Mouse (Mus musculus): Measurements from ENCODE around the gene Crabp1.

Crabp1 gene

DNA sequence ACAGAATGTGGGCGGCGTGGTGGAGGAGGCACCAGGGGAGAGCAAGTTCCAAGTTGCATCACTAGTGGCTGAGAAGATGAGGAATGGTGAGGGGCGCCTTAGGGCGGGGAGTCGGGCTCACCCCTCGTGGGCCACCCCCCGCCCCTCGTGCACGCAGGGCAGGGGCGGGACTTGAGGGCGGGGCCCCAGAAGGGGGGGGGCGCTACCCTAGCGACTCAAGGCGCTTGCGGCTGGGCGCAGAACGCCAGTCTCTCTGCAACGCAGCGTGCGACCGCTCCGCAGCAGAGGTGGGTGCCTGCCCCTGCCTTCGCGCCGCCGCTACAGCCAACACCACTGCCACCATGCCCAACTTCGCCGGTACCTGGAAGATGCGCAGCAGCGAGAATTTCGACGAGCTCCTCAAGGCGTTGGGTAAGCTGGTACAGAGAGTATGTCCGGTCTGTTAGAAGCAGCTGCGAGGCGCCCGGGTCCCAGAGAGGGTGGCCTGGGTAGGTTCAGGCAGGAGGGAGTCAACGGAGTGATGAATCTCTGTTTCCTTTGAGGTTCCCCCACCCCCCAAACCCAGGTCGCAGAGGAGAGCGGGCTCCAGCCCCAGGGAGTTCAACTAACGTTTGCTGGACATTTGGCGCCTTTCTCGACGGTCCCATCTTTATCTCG lies at the start of gene Crabp1:
Gene Crabp1, plus strand, starts transcription at position 188 of the 657 bp plus-strand sequence.
- peak; percentile 74 for DNase-seq

- DNase-seq = no peak
Measured at GRCm38 (mm10) chr9:54715776-54716175, 48.8 kb upstream of the Crabp1 start.

- DNase-seq = no peak
Measured at GRCm38 (mm10) chr9:54717527-54717926, 47.0 kb upstream of the Crabp1 start.

DNA sequence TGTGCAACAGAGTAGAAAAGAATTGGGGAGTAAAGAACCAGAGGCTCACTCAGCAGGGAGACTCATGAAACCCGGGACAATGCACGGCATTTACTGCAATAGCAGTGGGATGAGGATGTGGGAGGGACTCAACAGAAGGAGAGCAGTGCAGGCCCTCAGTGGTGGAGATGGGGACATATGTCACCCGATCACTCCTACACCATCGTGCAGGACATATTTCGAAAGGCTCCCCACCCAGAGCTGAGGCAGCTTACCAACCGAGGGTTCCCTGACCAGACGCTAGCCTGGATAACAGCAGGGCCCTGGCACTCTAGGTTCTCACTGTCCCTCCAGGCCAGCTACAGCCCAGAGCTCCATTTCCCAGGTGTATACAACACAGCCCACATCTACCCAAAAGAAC lies 42.4 kb upstream of the Crabp1 start:
- no peak for DNase-seq

DNA sequence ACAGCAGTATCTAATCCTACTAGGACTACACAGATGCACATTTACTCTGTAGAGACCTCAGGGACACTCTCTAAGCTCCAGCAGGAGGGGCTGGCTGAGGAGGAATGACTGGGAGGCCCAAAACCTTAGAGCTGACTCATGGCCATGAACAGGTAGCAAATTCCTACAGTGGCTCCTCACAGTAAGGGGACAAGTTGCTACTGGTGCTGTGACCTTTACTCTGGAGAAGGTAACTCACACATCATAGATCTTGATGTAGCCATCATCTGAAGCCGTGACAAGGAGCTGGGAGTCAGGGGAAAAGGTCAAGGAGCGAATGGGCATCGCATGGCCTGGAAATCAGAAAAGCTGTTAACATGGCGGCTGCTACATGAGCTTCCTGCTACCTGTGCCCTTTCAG lies 42.0 kb upstream of the Crabp1 start:
- no peak for DNase-seq

GRCm38 (mm10) chr9:54726315-54726714 lies 38.2 kb upstream of the Crabp1 start:
- DNase-seq = no peak

DNA sequence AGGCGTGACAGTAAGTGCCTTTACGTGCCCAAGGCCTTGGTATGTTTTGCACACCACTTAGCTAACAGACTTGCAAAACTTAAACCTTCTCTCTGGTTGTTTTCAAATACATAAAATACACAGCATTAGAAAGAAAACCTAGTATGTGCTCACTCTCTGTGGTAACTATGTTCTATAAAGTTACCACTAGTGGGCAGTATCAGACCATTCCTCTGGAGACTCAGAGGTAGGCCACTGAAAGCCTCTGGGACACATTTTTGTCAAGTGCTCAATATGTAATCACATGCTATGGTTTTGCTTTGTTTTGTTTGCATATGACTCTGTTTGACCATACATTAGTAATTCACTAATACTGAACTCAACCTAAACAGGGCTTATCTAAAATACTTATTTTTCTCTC lies 32.4 kb upstream of the Crabp1 start:
- peak; percentile 72 for DNase-seq

- peak; percentile 97 for DNase-seq
Measured at GRCm38 (mm10) chr9:54733921-54734638, 30.5 kb upstream of the Crabp1 start, which contains the start of gene Wdr61. Gene Wdr61, minus strand, starts transcription at chr9:54734519.

DNA sequence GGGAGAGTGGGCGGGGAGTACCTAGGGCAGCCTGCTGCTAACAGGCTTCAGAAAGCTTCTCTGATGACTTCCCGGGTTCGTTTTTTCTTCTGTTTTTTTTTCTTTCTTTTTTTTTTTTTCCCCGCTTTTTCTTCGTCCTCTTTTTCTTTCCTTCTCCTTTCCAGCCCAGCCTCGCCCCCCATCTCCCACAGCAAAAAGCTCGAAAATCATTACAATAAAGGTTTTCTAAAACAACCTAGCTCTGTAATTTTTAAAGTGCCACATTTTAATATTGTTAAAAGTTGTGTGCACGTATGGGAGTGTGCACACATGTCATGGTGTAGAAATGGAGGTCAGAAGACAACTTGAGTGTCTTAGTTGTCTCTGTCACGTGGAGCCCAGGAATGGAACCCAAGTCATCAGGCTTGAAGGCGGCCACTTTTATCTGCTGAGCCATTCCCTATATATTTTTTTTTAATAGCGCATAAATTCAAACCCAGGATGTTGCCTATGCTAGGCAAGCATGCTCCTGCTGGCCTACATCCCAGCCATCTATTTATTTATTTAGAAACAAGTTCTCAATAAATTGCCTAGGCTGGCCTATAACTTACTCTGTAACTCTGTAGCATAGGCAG lies 29.8 kb upstream of the Crabp1 start:
- no peak for DNase-seq

DNA sequence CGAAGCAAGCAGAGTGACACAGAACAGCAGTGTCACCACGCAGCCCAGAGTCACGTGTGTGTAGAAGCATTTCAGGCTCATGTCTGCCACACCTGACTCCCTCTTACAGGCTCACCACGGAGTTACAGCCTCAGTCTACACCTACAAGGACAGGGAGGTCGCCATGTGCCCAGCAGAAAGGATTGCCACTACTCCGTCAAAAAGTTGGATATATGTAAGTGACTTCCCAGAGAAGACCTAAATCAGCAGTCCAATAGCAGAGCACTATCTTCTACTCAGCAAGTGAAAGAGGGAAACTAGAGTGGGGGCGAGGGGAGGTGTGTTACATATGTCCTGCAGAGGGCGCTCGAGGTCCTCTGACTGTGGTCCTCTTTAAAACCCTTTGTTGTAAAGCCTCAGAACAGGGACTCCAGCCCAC lies 28.3 kb upstream of the Crabp1 start:
- peak; percentile 88 for DNase-seq

- peak; percentile 76 for DNase-seq
Measured at GRCm38 (mm10) chr9:54738376-54738775, 26.2 kb upstream of the Crabp1 start.

DNA sequence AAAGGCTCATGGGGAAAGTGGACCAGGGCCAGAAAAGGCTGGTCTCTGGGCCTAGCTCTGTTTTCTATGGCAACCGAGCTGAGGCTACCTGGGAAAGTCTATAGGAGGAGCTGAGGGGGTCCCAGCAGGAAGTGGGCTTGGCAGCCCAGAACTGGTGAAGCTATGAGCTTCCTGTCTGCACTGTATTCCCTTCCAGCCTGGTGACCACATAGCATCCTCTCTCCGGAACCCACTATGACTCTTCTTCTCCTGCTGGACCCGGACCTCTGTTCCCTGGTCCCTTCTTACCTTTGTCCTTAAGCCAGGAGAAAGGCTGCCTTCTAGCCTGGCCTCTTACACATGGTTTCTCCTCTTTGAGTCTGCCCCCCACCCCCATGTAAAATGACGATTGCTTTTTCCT lies 20.7 kb upstream of the Crabp1 start:
- DNase-seq = no peak

GRCm38 (mm10) chr9:54745740-54746370 lies 18.7 kb upstream of the Crabp1 start:
- DNase-seq = peak; percentile 51

DNA sequence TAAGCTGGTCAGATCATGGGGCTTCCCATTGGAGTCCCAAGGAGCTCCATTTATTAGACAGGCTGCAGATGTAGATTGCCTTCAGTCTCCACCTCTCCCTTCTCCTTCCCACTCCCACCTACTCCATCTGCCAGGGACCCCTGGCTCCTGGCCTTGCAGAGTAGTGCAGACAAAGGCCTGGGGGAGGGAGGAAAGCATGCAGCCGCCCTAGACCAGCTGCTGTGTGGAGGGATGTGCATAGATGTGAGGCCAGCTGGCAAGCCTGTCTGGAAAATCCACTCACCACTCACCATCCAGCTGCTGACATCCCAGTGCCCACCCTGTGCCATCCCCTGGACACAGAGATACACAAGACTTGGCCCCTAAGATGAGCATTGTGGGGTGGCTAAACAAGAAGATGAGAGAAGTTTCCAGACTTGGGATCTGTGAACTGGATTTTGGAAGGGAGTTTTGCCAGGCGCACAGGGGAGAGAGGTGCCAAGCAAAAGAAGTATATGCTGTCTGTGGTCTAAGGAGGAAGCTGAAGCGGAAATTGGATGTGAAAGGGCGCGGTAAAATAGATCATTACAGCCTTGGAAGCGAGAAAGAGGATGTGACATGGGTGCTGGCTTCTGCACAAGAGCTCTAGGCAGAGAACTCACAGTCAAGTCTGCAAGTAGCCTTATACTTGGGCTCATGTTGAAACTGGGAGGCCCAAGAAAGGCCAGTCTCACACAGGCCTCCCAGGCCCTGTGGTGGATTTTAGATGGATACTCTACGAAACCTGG lies 14.2 kb upstream of the Crabp1 start:
- peak; percentile 34 for DNase-seq

- DNase-seq = no peak
Measured at GRCm38 (mm10) chr9:54751684-54752083, 12.9 kb upstream of the Crabp1 start.

DNA sequence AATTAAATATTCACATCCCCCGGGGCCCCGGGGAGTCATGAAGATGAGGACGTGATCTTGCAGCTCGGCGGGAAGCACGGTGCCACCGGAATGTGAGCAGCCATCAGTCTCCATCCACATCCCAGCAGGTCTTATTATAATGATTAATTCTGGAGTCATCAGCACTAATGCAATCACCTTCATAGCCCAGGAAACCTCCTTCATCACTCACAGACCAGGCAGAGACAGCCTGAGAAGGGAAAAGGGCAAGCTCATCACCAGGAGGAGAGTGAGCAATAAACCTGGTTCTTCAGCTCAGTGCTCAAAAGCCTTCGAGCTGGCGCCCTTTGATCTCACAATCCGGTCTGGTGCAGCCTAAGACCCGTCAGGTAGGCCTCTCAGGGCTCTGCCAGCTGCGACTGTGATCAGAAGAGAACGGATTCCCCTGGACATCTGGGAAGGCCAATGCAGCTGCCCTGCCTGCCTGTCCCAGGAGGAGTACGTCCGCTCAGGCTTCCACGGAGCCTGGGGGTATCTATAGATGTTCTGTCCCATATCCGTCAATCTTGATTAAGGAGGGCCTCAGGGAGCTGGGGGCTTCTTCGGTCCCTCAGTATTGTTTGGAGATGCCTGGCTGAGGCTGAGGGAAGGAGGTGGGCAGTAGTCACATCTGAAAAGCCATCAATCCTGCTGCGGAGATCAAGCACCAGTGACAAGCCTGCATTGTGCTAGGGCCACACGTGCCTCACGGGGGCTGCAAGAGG lies 12.2 kb upstream of the Crabp1 start:
- peak; percentile 85 for DNase-seq

DNA sequence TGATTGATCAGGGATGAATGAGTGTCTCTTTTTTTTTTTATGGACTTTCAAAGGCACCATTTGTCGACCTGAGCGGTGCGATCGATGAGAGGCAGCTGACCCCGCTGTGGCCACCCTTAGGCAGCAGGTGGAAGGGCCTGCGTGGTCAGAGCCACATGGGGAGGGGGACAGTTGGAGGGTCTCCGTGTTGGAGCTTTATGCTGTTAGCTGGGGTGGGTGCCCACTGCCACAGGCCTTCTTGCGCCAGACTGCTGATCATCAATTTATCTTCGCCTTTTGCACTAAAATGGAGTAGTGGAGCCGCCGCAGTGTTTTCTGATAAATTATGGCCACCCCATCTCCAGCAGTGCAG lies 11.6 kb upstream of the Crabp1 start:
- DNase-seq = no peak

DNA sequence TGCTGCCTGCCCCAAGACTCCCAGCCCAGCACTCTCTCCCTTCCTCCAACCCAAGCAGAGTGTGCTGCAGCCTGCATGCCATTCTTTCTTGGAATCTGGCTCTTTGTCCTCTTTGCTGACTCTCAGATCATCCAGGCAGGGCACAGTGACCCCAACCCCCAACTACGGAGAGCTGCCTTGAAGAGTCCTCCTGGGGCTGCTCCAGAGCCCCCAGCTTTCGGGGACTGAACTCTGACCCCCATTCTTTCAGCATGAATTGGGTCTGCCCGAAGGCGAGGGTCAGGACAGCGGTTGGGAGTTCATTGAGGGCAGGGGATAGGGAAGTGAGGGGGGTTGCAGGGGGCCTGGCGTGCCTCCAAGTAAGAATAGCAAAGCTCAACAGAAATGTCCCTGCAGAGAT lies 5.0 kb upstream of the Crabp1 start:
- DNase-seq = peak; percentile 61

DNA sequence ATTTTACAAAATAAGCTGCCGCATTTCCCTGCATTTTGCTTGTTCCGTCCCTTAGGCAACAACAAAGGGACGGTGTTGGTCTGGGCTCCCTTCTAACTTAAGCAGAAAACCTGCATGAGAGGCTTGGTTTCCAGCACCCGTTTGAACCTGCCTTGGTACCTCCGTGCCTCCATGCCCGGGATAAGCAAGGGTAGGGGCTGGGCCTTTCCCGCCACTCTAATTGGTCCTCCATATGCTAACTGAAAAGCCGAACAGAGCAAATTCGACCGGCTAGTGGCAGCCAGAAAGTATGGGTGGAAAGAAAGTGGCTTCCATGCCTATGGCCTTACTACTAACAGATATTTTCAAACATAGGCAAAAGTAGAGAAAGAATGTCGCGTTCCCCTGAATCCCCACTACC lies 457 bp upstream of the Crabp1 start:
- DNase-seq = no peak

DNA sequence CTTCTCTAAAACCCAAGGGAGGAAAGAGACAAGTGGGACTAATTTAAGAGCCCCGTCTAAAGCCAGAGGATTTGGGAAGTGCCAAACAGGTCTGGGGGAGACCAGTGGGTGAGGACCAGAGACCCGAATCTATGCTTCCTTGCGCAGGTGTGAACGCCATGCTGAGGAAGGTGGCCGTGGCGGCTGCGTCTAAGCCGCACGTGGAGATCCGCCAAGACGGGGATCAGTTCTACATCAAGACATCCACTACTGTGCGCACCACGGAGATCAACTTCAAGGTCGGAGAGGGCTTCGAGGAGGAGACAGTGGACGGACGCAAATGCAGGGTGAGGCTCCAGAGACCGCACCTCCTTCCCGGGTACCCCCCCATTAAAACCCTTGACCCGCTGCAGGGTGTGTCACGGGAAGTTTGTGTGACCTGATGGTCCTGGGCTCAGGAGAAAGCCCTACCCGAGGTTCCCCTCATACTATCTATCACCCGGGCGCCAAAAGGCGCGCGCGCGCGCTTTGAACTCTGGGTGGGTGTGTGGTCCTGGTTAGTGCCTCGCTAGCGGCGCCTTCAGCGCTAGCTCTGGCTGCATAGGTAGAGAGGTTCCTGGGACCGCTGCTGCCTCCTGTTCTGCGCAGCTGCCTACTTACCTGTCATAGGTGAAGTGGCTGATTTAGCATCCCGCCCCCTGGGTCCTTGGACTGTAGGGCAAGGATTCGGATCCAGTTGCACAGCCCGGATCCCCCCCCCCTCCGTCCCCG lies 963 bp downstream of the Crabp1 start:
- DNase-seq = peak; percentile 54

GRCm38 (mm10) chr9:54770140-54770780 lies 5.7 kb downstream of the Crabp1 start:
- DNase-seq = no peak

Measured in retina, postnatal 1 day (tissue).